Mouse (Mus musculus): ENCODE measurements around the gene Gucy2c. TPM values are rescaled to one million over a fixed set of nuclear protein-coding genes. Genes with fewer than 3 reads are reported as not detected.

Gene Gucy2c
- under 1 TPM; 0.32 to 0.39 TPM for total RNA-seq (2021)

DNA sequence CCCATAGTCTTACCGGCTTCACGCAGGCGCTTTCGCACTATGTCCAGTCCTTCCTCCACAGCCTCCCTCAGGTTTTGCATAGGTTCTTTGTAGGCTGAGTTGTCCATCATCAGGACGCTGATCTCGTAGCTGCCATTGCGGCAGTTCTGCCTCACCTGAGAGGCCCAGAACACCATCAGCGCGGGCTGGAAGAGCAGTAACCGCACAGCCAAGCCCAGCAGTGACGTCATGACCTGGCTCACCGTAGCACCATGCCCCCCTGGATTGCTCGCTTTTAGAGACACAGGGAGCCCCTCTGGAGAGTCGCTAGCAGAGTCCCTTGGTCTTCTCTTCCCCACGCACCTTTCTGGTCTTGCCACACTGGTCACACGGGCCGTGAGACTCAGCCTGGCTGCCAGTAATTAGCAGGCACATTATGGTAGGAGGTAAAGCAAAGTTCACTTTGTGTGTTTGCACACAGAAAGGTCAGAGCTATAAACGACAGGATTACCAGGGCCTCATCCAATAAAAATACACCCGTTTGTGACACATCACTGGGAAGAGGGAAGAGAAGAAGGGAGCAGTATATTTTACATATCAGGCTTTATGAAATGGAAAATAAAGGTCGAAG is at the start of gene Gucy2c:
Gucy2c (minus strand) TSS at position 389 of the 610 bp plus-strand sequence.
- DNase-seq (ENCODE audit: low spot score in 2 of 2) = no peak
- intact Hi-C loops (cut with DNase I) = no loop called here

DNA sequence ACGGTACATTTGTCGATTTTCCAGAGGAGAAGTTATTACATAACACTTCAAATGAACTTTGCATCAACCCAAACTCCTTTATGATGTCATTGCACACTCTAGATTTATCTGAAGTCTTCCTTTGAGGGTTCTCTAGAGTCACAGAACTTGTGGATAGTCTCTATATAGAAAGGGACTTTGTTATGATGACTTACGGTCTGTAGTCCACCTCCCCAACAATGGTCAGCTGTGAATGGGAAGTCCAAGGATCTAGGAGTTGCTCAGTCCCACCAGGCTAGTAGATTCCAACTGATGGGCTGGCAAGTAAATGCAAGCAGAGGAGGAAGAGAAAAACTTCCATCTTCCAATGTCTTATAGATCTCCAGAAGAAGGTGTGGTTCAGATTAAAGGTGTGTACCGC is 47.1 kb upstream of the Gucy2c start:
- no peak for DNase-seq (ENCODE audit: low spot score in 2 of 2)
- intact Hi-C loops (cut with DNase I) = no loop called here

DNA sequence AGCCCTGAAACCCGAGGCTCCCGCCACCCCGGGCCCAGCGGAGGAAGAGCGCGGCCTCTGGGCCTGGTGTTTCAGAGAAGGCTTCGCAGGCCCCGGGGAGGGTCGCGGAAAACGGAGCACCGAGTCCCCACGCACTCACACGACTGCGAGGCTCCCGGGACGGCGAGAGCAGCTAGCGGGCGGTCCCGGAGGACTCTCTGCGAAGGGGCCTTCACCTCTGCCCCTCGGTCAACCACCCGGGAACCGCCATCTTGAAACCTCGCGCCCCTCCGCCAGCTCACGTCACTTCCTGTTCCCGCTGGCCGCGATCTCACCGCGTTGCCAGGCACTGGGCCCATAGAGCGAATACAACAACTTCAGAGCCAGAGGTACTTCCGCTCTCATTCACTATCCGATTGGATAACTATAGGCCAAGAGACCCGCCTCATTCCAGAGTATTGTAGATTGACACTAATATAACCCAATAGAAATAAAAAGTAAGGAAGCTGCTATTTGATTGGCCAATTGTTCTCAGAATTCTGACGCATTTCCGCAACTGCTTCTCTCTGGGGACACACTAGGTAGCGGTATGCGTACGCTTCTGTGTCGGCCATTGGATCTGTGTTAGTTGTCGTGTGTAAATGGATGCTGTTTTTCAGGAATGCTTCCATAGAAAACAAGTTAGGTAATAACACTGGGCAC is 46.5 kb upstream of the Gucy2c start, which contains the start of gene Wbp11:
Wbp11 (minus strand) TSS at position 353 of the 681 bp plus-strand sequence.
- intact Hi-C loops (cut with DNase I) = loop anchor here (1.0 kb wide), 1 partner anchor 22 kb away; no protein-coding TSS in a partner anchor
- peak; percentile 95 for DNase-seq (ENCODE audit: low spot score in 2 of 2)

DNA sequence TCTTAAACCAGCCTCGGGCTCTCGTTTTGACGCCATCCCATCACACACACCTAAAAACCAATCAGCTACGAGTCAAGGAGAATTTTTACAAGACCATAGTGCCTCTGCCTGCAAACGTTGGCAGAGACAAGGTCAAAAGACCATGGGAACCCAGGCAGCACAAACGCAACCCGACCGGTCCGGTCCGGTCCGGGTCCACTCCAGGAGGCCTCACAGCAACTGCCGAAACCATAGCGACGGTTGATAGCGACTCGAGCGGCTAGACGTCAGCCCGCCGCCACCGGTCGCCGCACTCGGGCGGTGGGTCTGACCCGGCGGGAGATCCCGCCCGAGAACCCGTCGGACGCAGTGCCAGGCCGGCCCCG is 45.9 kb upstream of the Gucy2c start, which contains the start of gene BC049715:
BC049715 (plus strand) TSS at position 111 of the 365 bp plus-strand sequence.
- intact Hi-C loops (cut with DNase I) = loop anchor here (1.0 kb wide), 1 partner anchor 21 kb away; no protein-coding TSS in a partner anchor
- no peak for DNase-seq (ENCODE audit: low spot score in 2 of 2)

DNA sequence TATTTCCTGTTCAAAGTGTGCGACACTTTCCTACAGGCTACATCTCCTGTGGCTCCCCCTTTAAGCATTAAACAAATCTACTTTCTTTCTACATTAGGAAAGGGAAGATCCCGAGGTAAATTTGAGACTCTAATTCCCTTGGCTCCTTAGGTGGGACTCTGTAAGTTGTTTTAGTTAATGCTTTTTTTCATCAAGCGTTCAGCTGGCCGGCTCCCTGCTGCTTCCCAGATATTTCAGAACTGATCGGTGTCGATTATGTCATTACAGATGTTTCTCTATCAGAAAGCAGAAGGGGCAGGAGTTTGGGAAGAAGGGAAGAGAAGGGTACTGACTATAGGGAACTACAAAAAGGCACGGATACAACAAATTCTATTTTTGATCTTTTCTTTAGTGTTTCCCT is 45.6 kb upstream of the Gucy2c start:
- no peak for DNase-seq (ENCODE audit: low spot score in 2 of 2)
- intact Hi-C loops (cut with DNase I) = loop anchor here (1.0 kb wide), 1 partner anchor 21 kb away; no protein-coding TSS in a partner anchor

DNA sequence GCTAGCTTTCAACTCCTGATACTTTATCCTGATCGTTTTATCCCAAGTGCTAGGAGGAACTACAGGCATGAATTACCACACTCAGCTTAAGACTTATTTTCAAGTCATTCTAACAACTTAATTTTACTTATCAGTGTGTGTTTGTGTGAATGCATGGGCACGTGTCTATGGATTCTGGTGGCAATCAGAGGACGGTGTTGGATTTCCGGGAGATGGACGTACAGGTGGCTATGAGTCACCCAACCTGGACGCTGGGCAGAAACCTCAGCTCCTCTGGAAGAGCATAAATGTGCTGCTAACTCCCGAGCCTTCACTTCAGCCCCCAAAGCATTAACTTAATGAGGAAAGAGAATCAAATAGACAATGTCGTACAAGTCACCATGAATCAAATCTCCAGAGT is 43.4 kb upstream of the Gucy2c start:
- DNase-seq (ENCODE audit: low spot score in 2 of 2) = no peak
- intact Hi-C loops (cut with DNase I) = no loop called here

DNA sequence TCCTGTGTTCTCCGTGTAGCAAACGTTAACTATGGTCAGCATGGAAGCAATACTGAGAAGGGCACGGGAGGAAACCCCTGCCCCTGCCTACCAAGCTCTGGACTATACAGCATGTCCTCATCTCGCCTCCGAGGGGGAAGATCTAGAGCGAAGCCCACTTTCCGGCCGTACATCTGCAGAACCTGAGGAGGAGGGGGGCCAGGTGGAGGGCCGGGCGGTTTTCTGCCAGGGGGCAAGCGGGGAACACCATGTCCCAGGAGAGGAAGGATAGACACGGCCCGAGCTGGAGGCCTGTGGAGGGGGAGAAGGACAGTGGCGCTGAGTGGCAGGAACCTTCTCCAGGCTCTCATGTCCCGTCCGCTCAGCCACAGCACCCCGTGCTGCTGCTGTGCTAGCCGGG is 39.5 kb upstream of the Gucy2c start:
- no peak for DNase-seq (ENCODE audit: low spot score in 2 of 2)
- intact Hi-C loops (cut with DNase I) = no loop called here

DNA sequence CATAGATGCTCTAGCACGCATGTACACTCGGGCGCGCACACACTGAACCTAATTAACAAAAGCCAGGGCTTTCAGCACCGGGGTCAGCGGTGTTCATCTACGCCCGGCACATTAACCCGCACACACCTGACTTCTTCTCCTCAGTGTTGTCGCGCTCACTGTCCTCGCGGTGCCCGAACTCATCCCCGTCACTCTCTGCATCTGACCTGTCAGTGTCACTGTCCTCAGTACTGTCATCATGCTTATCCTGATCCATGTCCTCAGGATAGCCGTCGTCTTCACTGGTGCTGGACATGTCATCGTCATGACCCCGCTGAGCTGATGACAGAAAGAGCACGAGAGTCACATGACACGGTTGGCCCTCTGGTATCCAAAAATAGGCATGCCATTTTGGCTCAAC is 38.8 kb upstream of the Gucy2c start:
- DNase-seq (ENCODE audit: low spot score in 2 of 2) = no peak
- intact Hi-C loops (cut with DNase I) = no loop called here

DNA sequence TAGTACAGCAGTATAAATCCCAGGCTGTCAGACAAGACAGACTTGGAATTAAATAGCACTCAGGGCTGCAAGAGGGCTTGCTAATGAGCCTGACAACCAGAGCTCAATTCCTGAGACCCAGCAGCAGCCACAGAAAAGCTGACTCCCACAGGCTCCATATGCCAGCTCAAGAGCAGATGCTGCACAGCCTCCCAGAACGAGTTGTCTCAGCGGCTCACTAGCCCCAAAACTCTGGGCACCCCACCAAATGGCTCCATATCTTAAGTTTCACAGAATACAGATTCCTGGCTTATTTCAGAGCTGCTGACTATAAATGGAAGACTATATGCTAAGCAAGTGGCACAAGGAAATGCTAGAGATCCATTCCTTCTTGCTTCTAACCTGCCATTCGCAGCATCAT is 36.0 kb upstream of the Gucy2c start:
- peak; percentile 88 to 90 for DNase-seq (ENCODE audit: low spot score in 2 of 2)
- intact Hi-C loops (cut with DNase I) = no loop called here

DNA sequence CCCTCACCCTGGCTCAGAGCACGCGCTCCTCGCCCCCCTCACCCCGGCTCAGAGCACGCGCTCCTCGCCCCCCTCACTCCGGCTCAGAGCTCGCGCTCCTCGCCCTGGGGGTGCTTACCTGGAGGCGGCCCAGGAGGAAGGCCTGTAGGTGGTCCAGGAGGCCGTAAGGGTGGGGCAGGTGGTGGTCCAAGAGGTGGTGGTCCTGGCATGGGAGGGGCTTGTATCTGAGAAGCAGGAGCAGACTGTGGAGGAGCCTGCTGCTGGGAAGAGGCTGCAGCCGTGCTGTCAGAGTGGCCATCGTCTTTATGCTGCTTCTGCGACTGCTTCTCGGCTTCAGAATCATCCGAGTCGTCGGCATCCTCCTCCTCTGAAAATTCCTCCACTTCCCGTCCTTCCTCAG is 35.3 kb upstream of the Gucy2c start:
- no peak for DNase-seq (ENCODE audit: low spot score in 2 of 2)
- intact Hi-C loops (cut with DNase I) = no loop called here

DNA sequence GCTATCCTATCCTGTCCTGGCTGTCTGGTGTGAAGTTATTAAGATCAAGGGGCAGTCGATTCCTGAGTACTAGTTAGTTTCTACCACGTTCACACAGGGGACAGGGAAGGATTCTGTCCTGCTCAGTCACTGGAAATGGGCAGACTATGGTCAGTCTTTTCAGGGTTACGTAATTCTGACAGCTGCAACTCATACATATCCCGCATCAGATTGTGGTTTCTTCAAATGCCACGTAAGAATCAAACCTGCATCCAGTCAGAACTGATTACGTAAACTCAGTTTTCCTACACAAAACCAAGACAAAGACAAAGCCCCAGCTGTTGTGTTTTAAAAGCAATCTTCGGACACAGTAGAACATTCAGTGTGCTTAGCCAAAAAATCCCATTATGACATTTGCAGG is 33.8 kb upstream of the Gucy2c start:
- no peak for DNase-seq (ENCODE audit: low spot score in 2 of 2)
- intact Hi-C loops (cut with DNase I) = no loop called here

DNA sequence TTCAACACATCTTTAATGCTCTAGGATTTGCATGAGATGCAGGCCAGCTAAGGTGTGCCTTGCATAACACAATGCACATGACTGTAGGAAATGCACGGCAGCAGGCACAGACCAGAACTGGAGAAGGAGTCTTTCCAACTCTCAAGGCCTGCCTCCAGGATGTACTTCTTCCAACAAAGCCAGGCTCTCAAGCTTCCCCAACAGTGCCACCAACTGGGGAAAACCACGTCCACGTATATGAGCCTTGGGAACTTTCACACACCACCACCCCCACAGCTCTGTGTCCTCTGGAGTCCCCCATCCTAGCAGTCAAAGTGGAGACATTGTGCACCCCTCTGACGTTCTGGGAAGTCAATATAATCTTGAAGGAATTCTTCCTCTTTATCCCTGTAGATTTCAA is 31.6 kb upstream of the Gucy2c start:
- peak in 1 of 2 experiments; percentile 15 for DNase-seq (ENCODE audit: low spot score in 2 of 2)
- intact Hi-C loops (cut with DNase I) = no loop called here

DNA sequence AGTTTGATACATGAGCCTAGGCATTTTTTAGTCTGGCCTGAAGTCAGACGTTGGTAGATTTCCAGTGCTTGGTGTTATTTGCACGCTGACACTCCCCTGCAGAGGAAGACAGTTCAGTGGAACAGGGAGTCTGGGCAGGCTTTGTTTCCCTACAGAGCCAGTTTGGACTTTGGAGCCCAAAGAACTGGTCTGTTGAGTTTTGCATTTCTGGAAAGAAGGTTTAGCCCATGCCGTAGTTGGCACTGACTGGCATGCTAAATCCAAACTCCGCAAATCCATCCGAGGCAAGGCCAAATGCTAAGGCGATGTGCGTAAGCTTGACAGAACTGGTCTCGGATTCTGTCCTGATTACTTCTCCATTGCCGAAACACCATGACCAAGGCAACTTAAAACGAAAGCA is 29.6 kb upstream of the Gucy2c start:
- intact Hi-C loops (cut with DNase I) = no loop called here
- DNase-seq (ENCODE audit: low spot score in 2 of 2) = no peak

DNA sequence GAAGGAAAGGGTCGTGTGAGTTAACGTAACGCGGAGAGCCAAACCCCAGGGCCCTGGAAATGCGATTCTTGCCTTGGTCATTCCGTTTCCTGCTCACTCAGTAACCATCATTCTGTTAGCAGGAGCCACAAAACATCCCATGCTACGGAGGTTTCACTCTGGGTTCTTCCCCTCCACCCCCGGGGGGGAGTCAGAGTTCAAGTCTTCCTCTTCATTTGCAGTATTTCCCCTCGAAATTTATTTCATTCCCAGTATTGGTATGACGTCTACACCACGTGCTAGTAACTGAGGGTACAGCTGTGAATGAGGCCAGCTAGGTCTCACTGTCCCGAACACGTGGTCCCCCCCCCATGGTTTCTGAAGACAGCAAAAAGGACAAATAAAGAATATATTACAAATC is 28.1 kb upstream of the Gucy2c start:
- no peak for DNase-seq (ENCODE audit: low spot score in 2 of 2)
- intact Hi-C loops (cut with DNase I) = no loop called here

DNA sequence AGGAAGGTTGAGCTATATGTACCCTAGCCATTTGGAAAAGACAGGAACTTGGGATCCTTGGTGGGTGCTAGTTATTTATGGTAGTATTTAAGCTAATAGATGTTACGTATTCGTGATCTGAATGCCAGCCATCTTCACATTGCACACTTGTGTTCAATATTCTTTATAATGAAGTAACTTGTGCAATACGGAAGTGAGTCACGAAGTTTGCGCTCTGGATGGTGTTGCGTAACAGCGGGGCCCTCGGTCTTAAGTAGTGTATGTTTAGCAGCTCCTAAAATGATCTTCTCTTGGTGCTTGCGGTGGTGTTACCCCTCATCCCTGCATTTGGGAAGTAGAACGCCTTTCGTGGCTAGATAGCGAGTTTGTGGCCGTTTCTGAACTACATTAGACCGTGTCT is 27.5 kb upstream of the Gucy2c start:
- intact Hi-C loops (cut with DNase I) = no loop called here
- DNase-seq (ENCODE audit: low spot score in 2 of 2) = peak; percentile 23 to 47

DNA sequence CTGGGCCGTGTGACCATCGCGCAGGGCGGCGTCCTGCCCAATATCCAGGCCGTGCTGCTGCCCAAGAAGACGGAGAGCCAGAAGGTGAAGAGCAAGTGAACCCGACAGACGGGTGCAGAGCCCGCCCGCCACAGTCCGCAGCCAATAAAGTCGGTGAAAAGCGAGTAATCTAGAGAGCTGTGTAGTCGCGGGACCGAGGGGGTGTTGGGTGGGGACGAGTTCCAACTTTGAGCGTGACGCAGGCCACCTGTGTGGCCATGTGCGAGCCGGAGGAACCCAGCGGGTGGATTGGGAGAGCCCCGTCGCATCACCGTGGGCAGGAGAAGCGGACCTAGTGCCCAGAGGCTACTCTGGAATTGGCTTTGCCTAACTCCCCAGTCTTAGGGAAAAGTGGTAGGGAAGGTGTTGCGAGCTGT is 27.1 kb upstream of the Gucy2c start:
- peak in 1 of 2 experiments; percentile 58 for DNase-seq (ENCODE audit: low spot score in 2 of 2)
- intact Hi-C loops (cut with DNase I) = no loop called here

DNA sequence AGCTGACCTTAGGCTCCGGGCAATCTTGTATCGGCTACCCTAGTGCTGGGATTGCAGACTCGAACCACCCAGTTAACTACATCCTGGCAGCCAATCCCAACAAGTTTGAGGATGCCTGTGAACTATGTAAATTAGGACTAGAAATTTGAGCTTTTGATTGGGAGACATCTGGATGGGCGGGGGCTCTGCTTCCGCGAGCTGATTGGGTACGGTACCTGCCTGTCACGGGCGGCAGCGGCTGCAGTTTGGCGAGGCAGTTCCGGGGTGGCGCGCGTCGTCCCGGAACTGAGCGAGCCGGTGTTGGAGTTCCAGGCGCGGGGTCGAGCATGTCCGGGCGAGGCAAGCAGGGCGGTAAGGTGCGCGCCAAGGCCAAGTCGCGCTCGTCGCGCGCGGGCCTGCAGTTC is 26.5 kb upstream of the Gucy2c start, which contains the start of gene H2afj:
H2afj (plus strand) TSS at position 231 of the 404 bp plus-strand sequence.
- DNase-seq (ENCODE audit: low spot score in 2 of 2) = peak; percentile 96 to 98
- intact Hi-C loops (cut with DNase I) = no loop called here

DNA sequence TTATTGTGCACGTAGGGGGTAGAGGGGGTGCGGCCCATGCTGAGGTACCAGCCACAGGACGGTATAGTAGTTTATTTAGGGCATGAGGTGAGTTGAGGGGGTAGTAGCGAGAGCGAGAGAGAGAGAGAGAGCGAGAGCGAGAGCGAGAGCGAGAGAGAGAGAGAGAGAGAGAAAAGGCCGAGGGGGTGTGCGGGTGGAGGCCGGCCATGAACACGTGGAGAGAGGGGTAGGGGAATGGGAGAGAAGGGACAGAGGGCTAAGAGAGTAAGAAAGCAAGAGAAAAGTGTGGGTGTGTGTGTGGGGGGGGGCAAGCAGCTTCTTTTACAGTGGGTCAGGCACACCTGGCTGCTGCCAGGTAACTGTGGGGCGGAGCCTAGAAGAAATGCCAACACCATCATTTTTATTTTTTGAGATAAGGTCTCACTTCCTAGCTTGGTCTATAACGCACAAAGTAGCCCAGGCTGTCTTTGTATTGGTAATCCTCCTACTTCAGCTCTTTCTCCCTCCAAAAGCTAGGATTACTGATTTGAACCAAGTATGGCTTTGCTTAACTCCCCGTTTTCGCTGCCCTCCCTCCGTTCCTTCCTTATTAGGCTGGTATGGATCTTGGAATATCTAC is 25.9 kb upstream of the Gucy2c start:
- intact Hi-C loops (cut with DNase I) = no loop called here
- DNase-seq (ENCODE audit: low spot score in 2 of 2) = no peak

DNA sequence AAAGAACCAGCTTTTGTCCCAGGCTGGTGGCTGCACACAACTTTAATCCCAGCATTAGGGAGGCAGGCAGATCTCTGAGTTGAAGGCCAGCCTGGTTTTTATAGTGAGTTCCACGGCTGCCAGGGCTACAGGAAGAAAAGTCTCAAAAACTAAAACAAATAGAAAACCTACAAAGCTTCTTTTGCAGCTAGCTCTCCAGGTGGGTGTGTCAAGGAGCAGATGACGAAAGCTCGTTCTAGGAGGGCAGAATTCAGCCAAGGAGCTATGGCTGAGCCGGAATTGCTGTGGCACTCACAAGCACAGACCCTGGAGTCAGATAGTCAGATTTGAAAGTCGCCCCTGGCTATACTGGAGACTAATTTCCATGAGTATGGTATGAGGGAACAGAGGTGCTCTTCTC is 25.3 kb upstream of the Gucy2c start:
- DNase-seq (ENCODE audit: low spot score in 2 of 2) = no peak
- intact Hi-C loops (cut with DNase I) = loop anchor here (1.0 kb wide), 1 partner anchor 20 kb away; the partner anchor contains the start of gene BC049715

DNA sequence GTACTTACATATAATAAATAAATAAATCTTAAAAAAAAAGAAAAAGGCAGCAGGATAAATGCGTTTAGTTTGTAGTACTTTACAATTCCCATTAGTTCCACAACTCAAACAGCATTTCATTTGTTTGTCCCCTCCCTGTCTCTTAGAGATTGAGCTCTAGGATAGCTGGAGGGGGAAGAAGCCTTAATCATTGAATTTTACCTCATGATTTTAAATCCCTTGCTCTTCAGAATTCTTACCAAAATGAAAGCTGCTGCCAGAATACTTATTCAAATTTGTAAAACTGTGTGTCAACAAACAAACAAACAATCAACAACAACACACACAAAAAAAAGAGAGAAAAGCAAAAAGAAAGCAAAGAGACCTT is 23.8 kb upstream of the Gucy2c start:
- intact Hi-C loops (cut with DNase I) = no loop called here
- no peak for DNase-seq (ENCODE audit: low spot score in 2 of 2)

Measured in left cerebral cortex, postnatal 36 days (tissue).